Mouse (Mus musculus) CH12.LX (cell line): ENCODE data around the gene Gpr55.

Experiments
- BHLHE40 ChIP-seq: IDR thresholded peaks from 2 replicates; pipeline ENCODE4 v1.6.1; 2011; ENCODE audit warnings: mild to moderate bottlenecking, low read depth, low read length, improper control_type of control experiment
- CHD2 ChIP-seq: IDR thresholded peaks from 2 replicates; pipeline ENCODE4 v1.6.1; 2011; ENCODE audit warnings: low read length, improper control_type of control experiment
- CTCF ChIP-seq, 2 experiments: IDR thresholded peaks in 1 of 2; conservative IDR thresholded peaks in 1 of 2; 2 replicates each; pipeline ENCODE4 v1.5.1; 2011 to 2012; ENCODE audit warnings: low read depth in 2 of 2, low read length in 2 of 2, improper control_type of control experiment in 1 of 2, inconsistent platforms in 1 of 2, mild to moderate bottlenecking in 1 of 2, moderate library complexity in 1 of 2
- POLR2A ChIP-seq: IDR thresholded peaks from 2 replicates; pipeline ENCODE4 v1.6.1; 2011; ENCODE audit warnings: low read depth, mild to moderate bottlenecking, improper control_type of control experiment, low read length
- POLR2AphosphoS2 ChIP-seq: IDR thresholded peaks from 2 replicates; pipeline ENCODE4 v1.6.1; 2011; ENCODE audit warnings: low read depth, low read length, improper control_type of control experiment
- RCOR1 ChIP-seq: conservative IDR thresholded peaks from 2 replicates; pipeline ENCODE4 v1.6.1; 2012; ENCODE audit warnings: low read depth, mild to moderate bottlenecking, inconsistent platforms, low read length, improper control_type of control experiment

GRCm38 (mm10) chr1:85908754-85909590 is 51.8 kb downstream of the Gpr55 start:
- TF ChIP-seq CTCF (conservative IDR thresholded peaks at IDR 0.05 in 1 of 2, IDR thresholded peaks at IDR 0.05 in 1 of 2; ENCODE audit: low read depth in 2 of 2, low read length in 2 of 2) (no peak), RCOR1 (no peak), BHLHE40 (no peak), POLR2AphosphoS2 (no peak; the same call in 1 of the 2 replicates), POLR2A (no peak), CHD2 (no peak)
